Comparison of ENCODE assay signal across 8 mouse cellular contexts in genomic region chr14:21995031-21995754, GRCm38 (mm10). TPM values are rescaled to one million over a fixed set of nuclear protein-coding genes. Genes with fewer than 3 reads are reported as not detected.
DNase-seq lines count a peak whose midpoint lies in the region; ATAC-seq and TF ChIP-seq lines count a peak whose summit lies in the region.

No protein-coding gene starts in this region.

- H3K4me1 ChIP-seq in embryonic facial prominence, embryonic 12.5 days = peaks cover 29% of the 10 kb centered on the region
- H3K4me1 ChIP-seq in heart, embryonic 13.5 days = peaks cover 40% of the 10 kb centered on the region
- H3K4me1 ChIP-seq in kidney, embryonic 15.5 days = peaks cover 35% of the 10 kb centered on the region

- peak overlapping the region; percentile 63 for H3K9ac ChIP-seq in embryonic facial prominence, embryonic 12.5 days
- peak overlapping the region; percentile 80 for H3K9ac ChIP-seq in heart, embryonic 13.5 days
- H3K9ac ChIP-seq in kidney, embryonic 15.5 days = peak overlapping the region; percentile 74

- H3K4me3 ChIP-seq in layer of hippocampus, adult 2 months = peak overlapping the region; percentile 58
- peak overlapping the region; percentile 55 for H3K4me3 ChIP-seq in embryonic facial prominence, embryonic 12.5 days
- H3K4me3 ChIP-seq in heart, embryonic 13.5 days = peak overlapping the region; percentile 66
- H3K4me3 ChIP-seq in kidney, embryonic 15.5 days (replicated peaks) = peak overlapping the region; percentile 62

- no peaks in the 10 kb centered on the region for H3K9me3 ChIP-seq in embryonic facial prominence, embryonic 12.5 days
- H3K9me3 ChIP-seq in heart, embryonic 13.5 days = no peaks in the 10 kb centered on the region
- no peaks in the 10 kb centered on the region for H3K9me3 ChIP-seq in kidney, embryonic 15.5 days (replicated peaks)

- H3K36me3 ChIP-seq in embryonic facial prominence, embryonic 12.5 days = no peaks in the 10 kb centered on the region
- no peaks in the 10 kb centered on the region for H3K36me3 ChIP-seq in heart, embryonic 13.5 days
- H3K36me3 ChIP-seq in kidney, embryonic 15.5 days = no peaks in the 10 kb centered on the region

- no peak for TF ChIP-seq CTCF in layer of hippocampus, adult 2 months (conservative IDR thresholded peaks at IDR 0.05)

- H3K27me3 ChIP-seq in embryonic facial prominence, embryonic 12.5 days = peaks cover 38% of the 10 kb centered on the region
- peaks cover 69% of the 10 kb centered on the region for H3K27me3 ChIP-seq in heart, embryonic 13.5 days (replicated peaks)
- H3K27me3 ChIP-seq in kidney, embryonic 15.5 days = no peaks in the 10 kb centered on the region

- peak overlapping the region; percentile 91 for H3K4me2 ChIP-seq in embryonic facial prominence, embryonic 12.5 days (replicated peaks)
- peak overlapping the region; percentile 96 for H3K4me2 ChIP-seq in heart, embryonic 13.5 days
- H3K4me2 ChIP-seq in kidney, embryonic 15.5 days = peak overlapping the region; percentile 84

- ATAC-seq in embryonic facial prominence, embryonic 12.5 days (ENCODE audit: insufficient number of reproducible peaks, insufficient read depth, low FRiP score, low TSS enrichment) = peak; percentile 76
- ATAC-seq in heart, embryonic 13.5 days (ENCODE audit: extremely low read depth, insufficient number of reproducible peaks, low FRiP score, low TSS enrichment) = peak; percentile 53; the same call in 1 of the 2 replicates
- ATAC-seq in kidney, embryonic 15.5 days (replicated peaks; ENCODE audit: low FRiP score) = peak; percentile 85
- no peak for ATAC-seq in erythroid progenitor cell, adult 5-6 weeks (replicated peaks; ENCODE audit: low FRiP score, poor library complexity, severe bottlenecking)

- no peak overlapping the region for H3K27ac ChIP-seq in layer of hippocampus, adult 2 months
- H3K27ac ChIP-seq in embryonic facial prominence, embryonic 12.5 days = peak overlapping the region; percentile 57
- H3K27ac ChIP-seq in heart, embryonic 13.5 days (replicated peaks) = no peak overlapping the region
- H3K27ac ChIP-seq in kidney, embryonic 15.5 days = peak overlapping the region; percentile 90

- no peak for DNase-seq in layer of hippocampus, adult 2 months (ENCODE audit: low spot score in 2 of 2)
- no peak for DNase-seq in layer of hippocampus, adult 9-10 months (ENCODE audit: low spot score)
- DNase-seq in lung, postnatal 10 days = peak; percentile 92
- DNase-seq in ovary, adult 18-20 months (ENCODE audit: low spot score) = peak; percentile 76

- under 1% methylated on average over 36 of the region's 36 CpGs for WGBS in embryonic facial prominence, embryonic 12.5 days
- under 1% methylated on average over 36 of the region's 36 CpGs for WGBS in heart, embryonic 13.5 days
- under 1% methylated on average over 35 of the region's 36 CpGs for WGBS in kidney, embryonic 15.5 days

RNA-seq across cellular contexts. Expression of gene Zfp503, which starts 5.8 kb away (rescaled TPM):
- total RNA-seq in layer of hippocampus, adult 2 months (2021) = 1 to 10 TPM; 2.2 to 2.5 TPM
- 35.5 and 40.3 TPM in 2 replicates for polyA plus RNA-seq in embryonic facial prominence, embryonic 12.5 days (2016; fragmentation: Nextera tagmentation; extraction: Ambion mirVana)
- polyA plus RNA-seq in heart, embryonic 13.5 days (2015; fragmentation: Nextera tagmentation; extraction: Ambion mirVana) = 3.3 and 4.2 TPM in 2 replicates
- 37.0 and 39.5 TPM in 2 replicates for polyA plus RNA-seq in kidney, embryonic 15.5 days (2015; fragmentation: Nextera tagmentation; extraction: Ambion mirVana)
- total RNA-seq in erythroid progenitor cell, adult 5-6 weeks (2015; ENCODE audit: low replicate concordance) = not detected in 2 replicates
- not detected in 2 replicates for total RNA-seq in erythroid progenitor cell, adult 5-6 weeks (2017; ENCODE audit: low replicate concordance)

RNA-seq across cellular contexts. Expression of gene Lrmda, which starts 24.3 kb away (rescaled TPM):
- total RNA-seq in layer of hippocampus, adult 2 months (2021) = 1 to 10 TPM in 1 of 2 experiments, under 1 TPM in 1; 0.87 to 1.5 TPM
- polyA plus RNA-seq in embryonic facial prominence, embryonic 12.5 days (2016; fragmentation: Nextera tagmentation; extraction: Ambion mirVana) = 0.28 and 0.69 TPM in 2 replicates
- 0.43 and 0.60 TPM in 2 replicates for polyA plus RNA-seq in heart, embryonic 13.5 days (2015; fragmentation: Nextera tagmentation; extraction: Ambion mirVana)
- 0.90 and 1.1 TPM in 2 replicates for polyA plus RNA-seq in kidney, embryonic 15.5 days (2015; fragmentation: Nextera tagmentation; extraction: Ambion mirVana)
- total RNA-seq in erythroid progenitor cell, adult 5-6 weeks (2015; ENCODE audit: low replicate concordance) = 12.2 TPM in 1 of 2 replicates, not detected in the other
- total RNA-seq in erythroid progenitor cell, adult 5-6 weeks (2017; ENCODE audit: low replicate concordance) = not detected in 2 replicates

Comparison
In these comparisons a context has a peak if more than half of its experiments do, and no peak if none do; other contexts are left out.
1. DNase-seq: peak in lung, postnatal 10 days (single experiment) and ovary, adult 18-20 months (single experiment); none in layer of hippocampus, adult 2 months (0 of 2) and layer of hippocampus, adult 9-10 months (single experiment).
2. H3K27ac ChIP-seq: peak in embryonic facial prominence, embryonic 12.5 days (single experiment) and kidney, embryonic 15.5 days (single experiment); none in layer of hippocampus, adult 2 months (single experiment) and heart, embryonic 13.5 days (single experiment).
3. Peak in every context shown above with its lines, with median percentiles within 50 percentile points of each other: H3K4me3 ChIP-seq, H3K4me2 ChIP-seq and H3K9ac ChIP-seq.